Mouse (Mus musculus): ENCODE data around the gene Bbs9.

DNA sequence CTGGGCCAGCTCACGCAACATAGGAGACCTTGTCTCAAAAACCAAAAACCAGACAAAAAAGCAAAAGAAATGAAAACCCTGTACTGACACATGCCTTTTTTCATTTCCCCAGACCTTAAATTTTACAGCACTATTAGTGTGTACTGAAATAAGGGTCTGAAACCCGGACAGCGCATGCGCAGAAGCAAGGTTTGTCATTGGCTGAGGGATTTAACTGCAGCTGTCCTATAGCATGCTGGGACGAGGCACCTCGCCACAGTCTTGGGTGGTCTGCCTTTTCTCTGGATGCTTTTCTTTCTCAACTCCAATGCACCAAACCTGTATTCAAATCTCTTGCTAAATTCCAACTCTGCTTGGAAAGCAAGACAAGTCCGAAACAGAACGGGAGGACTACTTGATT lies 3.4 kb downstream of the Bbs9 start:
- TF ChIP-seq CHD2 (IDR thresholded peaks at IDR 0.05; ENCODE audit: low read depth, low read length) (no peak), HCFC1 (IDR thresholded peaks at IDR 0.05; ENCODE audit: borderline replicate concordance, insufficient read depth, low read length) (no peak), MAFK (IDR thresholded peaks at IDR 0.05; ENCODE audit: insufficient read depth, low read depth, low read length) (no peak)

All from ES-E14 (cell line).